ENCODE assay signal across 8 mouse cellular contexts in the genomic region with DNA sequence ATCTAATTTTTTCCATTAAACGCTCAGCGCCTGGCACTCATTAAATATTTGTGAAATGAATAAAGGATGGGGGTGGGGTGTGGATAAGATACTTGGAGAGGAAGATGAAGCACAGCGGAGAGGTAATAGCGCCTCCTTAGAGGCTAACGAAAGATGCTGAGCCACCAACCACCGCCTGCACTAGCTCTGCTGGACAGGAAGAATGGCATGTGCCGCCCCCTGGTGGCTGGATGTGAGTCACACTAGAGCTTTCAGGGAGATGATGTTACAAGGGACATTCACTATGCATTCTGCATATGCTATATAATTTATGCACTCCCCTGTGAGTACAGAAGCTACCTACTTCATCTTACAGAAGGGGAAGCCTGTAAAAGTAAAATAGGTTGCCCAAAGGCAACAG. TPM values are rescaled to one million over a fixed set of nuclear protein-coding genes. Genes with fewer than 3 reads are reported as not detected.
DNase-seq lines count a peak whose midpoint lies in the region; ATAC-seq and TF ChIP-seq lines count a peak whose summit lies in the region.

No protein-coding gene starts in this region.

- DNase-seq in Patski (ENCODE audit: low read depth, low spot score), result no peak
- peak; percentile 88 for DNase-seq in cerebellum, adult 9-11 months
- DNase-seq in gastrocnemius, postnatal 4 days (ENCODE audit: low spot score in 2 of 2), result peak; percentile 89 to 92
- DNase-seq in layer of hippocampus, adult 11-12 months (ENCODE audit: low spot score), result peak; percentile 90
- DNase-seq in lung, postnatal 14 days, result peak; percentile 97
- DNase-seq in right cerebral cortex, postnatal 36 days (ENCODE audit: low spot score in 2 of 2), result peak; percentile 71 to 76
- DNase-seq in yolk sac, embryonic 10.5 days (ENCODE audit: low spot score), result peak; percentile 65

- POLR2A ChIA-PET in Patski (lab: Charles Lee), result interaction anchor here (0.8 to 1.2 kb wide), 2 partner anchors 32 to 100 kb away, joined by 4 read pairs; no protein-coding TSS in a partner anchor

- no peaks in the 10 kb centered on the region for H3K27me3 ChIP-seq in Patski

- in situ Hi-C loops in Patski (cut with MboI; ENCODE audit: low pct_unique_long_range_greater_than_20kb), result loop anchor here (5.0 kb wide), 1 partner anchor 101 kb away; no protein-coding TSS in a partner anchor

- TF ChIP-seq CTCF in Patski (IDR thresholded peaks at IDR 0.05), result no peak

- CTCF ChIA-PET in Patski (lab: Charles Lee), result interaction anchor here (0.6 to 2.9 kb wide), 16 partner anchors 9 to 101 kb away, joined by 3 to 13 read pairs (median 3); no protein-coding TSS in a partner anchor

- peak; percentile 74 for ATAC-seq in CD4-positive, CD25-positive, alpha-beta regulatory T cell, adult 4 months
- ATAC-seq in Patski, result peak; percentile 23

RNA-seq across cellular contexts. Expression of gene Camk2g, which starts 4.9 kb away (rescaled TPM):
- polyA plus RNA-seq in CD4-positive, CD25-positive, alpha-beta regulatory T cell, adult 4 months (2017; shearing (Covaris generic)), result 10 to 100 TPM; 32.6 to 37.8 TPM
- 51.7 TPM for polyA plus RNA-seq in Patski (2021)
- total RNA-seq in gastrocnemius, postnatal 4 days (2021), result 10 to 100 TPM; 92.5 to 94.3 TPM

RNA-seq across cellular contexts. Expression of gene Plau, which starts 37.7 kb away (rescaled TPM):
- polyA plus RNA-seq in CD4-positive, CD25-positive, alpha-beta regulatory T cell, adult 4 months (2017; shearing (Covaris generic)), result not detected
- polyA plus RNA-seq in Patski (2021), result 88.3 TPM
- 10 to 100 TPM; 25.8 to 28.2 TPM for total RNA-seq in gastrocnemius, postnatal 4 days (2021)

Comparison
In these comparisons a context has a peak if more than half of its experiments do, and no peak if none do; other contexts are left out.
1. RNA of gene Plau, which starts 37.7 kb away (polyA plus RNA-seq): 88.3 TPM in Patski (single experiment); not detected in CD4-positive, CD25-positive, alpha-beta regulatory T cell, adult 4 months; every median in the first group is over 10 times any median in the second.